Mouse (Mus musculus) ovary, postnatal 36 days (tissue): Measurements from ENCODE around the gene Gm20918.
"Not testable (repeated sequence)": the region's sequence is repeated elsewhere in the genome, so short reads cannot be mapped to it uniquely, and the experiment has no call there.

Experiments used
- DNase-seq: peaks from one replicate; pipeline ENCODE4 v3.0.0; 2022; ENCODE audit warnings: low spot score, mixed read lengths

Gm20918 gene

GRCm38 (mm10) chrY:5043637-5044036 is at the start of gene Gm20918:
Gene Gm20918 (plus strand): TSS chrY:5043937.
- not testable (repeated sequence) for DNase-seq
